22 mouse cellular contexts compared by ENCODE assay signal in the genomic region with DNA sequence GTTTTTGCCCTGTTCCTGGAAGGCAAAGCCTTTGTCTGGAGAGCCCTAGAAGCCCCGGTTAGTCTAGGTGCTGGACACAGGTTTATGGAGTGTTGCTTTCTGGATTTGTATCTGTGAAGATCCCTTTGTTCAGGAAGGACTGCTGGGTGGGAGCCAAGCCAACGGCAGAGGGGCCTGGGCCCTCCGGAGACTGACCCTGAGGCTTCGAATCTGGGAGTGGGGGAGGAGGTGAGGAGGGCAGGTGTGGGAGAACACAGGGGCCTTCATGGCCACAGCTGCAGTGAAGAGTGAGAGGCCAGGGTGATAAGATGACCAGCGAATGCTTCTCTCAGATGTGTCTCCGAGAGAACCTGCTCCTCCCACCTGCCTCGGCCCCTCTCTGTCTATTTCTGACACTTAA. TPM values are rescaled to one million over a fixed set of nuclear protein-coding genes. Genes with fewer than 3 reads are reported as not detected.
DNase-seq lines count a peak whose midpoint lies in the region; ATAC-seq lines count a peak whose summit lies in the region.
"Had no signal": no experiment of that assay in that cellular context is flagged by ENCODE, and none has a peak within 500 bp of the region (broad histone marks: within the 10 kb centered on the region; RNA-seq: fewer than 3 reads in every experiment).

No protein-coding gene starts in this region.

- peaks cover 51% of the 10 kb centered on the region for H3K27me3 ChIP-seq in embryonic facial prominence, embryonic 15.5 days
- H3K27me3 ChIP-seq in limb, embryonic 13.5 days: peaks cover 97% of the 10 kb centered on the region

- H3K27ac ChIP-seq in embryonic facial prominence, embryonic 15.5 days (replicated peaks): no peak overlapping the region
- H3K27ac ChIP-seq in limb, embryonic 13.5 days: no peak overlapping the region
- H3K27ac ChIP-seq: forebrain, embryonic 10.5 days; forebrain, embryonic 15.5 days; heart, adult 2 months; heart, embryonic 15.5 days; hindbrain, embryonic 10.5 days; hindbrain, embryonic 15.5 days had no signal

- peak overlapping the region; percentile 92 for H3K4me2 ChIP-seq in embryonic facial prominence, embryonic 15.5 days (replicated peaks)
- peak overlapping the region; percentile 89 for H3K4me2 ChIP-seq in limb, embryonic 13.5 days (replicated peaks)

- H3K9me3 ChIP-seq in embryonic facial prominence, embryonic 15.5 days (replicated peaks): no peaks in the 10 kb centered on the region
- H3K9me3 ChIP-seq in limb, embryonic 13.5 days: no peaks in the 10 kb centered on the region
- H3K9me3 ChIP-seq: forebrain, embryonic 10.5 days; forebrain, embryonic 15.5 days; heart, embryonic 15.5 days; hindbrain, embryonic 10.5 days; hindbrain, embryonic 15.5 days had no signal

- no peak for ATAC-seq in embryonic facial prominence, embryonic 15.5 days (ENCODE audit: insufficient number of reproducible peaks, low FRiP score, low TSS enrichment, low read depth)
- ATAC-seq in limb, embryonic 13.5 days (ENCODE audit: low FRiP score, low read depth): no peak
- ATAC-seq: activated CD4-positive, CD25-positive, alpha-beta regulatory T cell, adult 4 months; forebrain, embryonic 15.5 days; Patski had no signal

- 16% methylated on average over 7 of the region's 7 CpGs for WGBS in embryonic facial prominence, embryonic 15.5 days
- 17% methylated on average over 7 of the region's 7 CpGs for WGBS in limb, embryonic 13.5 days

- H3K4me3 ChIP-seq in embryonic facial prominence, embryonic 15.5 days (replicated peaks): peak overlapping the region; percentile 54
- H3K4me3 ChIP-seq in limb, embryonic 13.5 days: peak overlapping the region; percentile 24
- H3K4me3 ChIP-seq: erythroblast, embryonic 14.5 days; heart, adult 2 months had no signal

- no peak overlapping the region for H3K9ac ChIP-seq in embryonic facial prominence, embryonic 15.5 days
- no peak overlapping the region for H3K9ac ChIP-seq in limb, embryonic 13.5 days
- H3K9ac ChIP-seq: forebrain, embryonic 15.5 days; heart, embryonic 15.5 days; hindbrain, embryonic 15.5 days had no signal

- peak; percentile 72 for DNase-seq in testis, postnatal 10 days (ENCODE audit: low spot score)
- DNase-seq in testis, postnatal 14 days (ENCODE audit: low spot score): no peak
- DNase-seq in layer of hippocampus, adult 9-10 months (ENCODE audit: low spot score): no peak
- DNase-seq in lung, postnatal 14 days: no peak
- DNase-seq in urinary bladder, postnatal 36 days (ENCODE audit: low spot score in 2 of 2): no peak
- DNase-seq: adrenal gland, postnatal 14 days; cerebellum, adult 18-20 months; cerebellum, postnatal 10 days; gastrocnemius, postnatal 10 days; heart, adult 2 months had no signal

- H3K4me1 ChIP-seq in embryonic facial prominence, embryonic 15.5 days: peaks cover 47% of the 10 kb centered on the region
- H3K4me1 ChIP-seq in limb, embryonic 13.5 days: peaks cover 38% of the 10 kb centered on the region

- no peaks in the 10 kb centered on the region for H3K36me3 ChIP-seq in embryonic facial prominence, embryonic 15.5 days
- H3K36me3 ChIP-seq in limb, embryonic 13.5 days: no peaks in the 10 kb centered on the region
- H3K36me3 ChIP-seq: forebrain, embryonic 10.5 days; forebrain, embryonic 15.5 days; heart, embryonic 15.5 days; hindbrain, embryonic 10.5 days; hindbrain, embryonic 15.5 days had no signal

RNA-seq across cellular contexts. Expression of gene Wnt6, which starts 2.4 kb away (rescaled TPM):
- polyA plus RNA-seq in embryonic facial prominence, embryonic 15.5 days (2015; fragmentation: Nextera tagmentation; extraction: Ambion mirVana): 37.6 and 40.1 TPM in 2 replicates
- polyA plus RNA-seq in limb, embryonic 13.5 days (2015; fragmentation: Nextera tagmentation; extraction: Ambion mirVana): 39.7 and 51.8 TPM in 2 replicates
- polyA plus RNA-seq: activated CD4-positive, CD25-positive, alpha-beta regulatory T cell, adult 4 months; erythroblast, embryonic 14.5 days; Patski had no signal

RNA-seq across cellular contexts. Expression of gene Wnt10a, which starts 17.3 kb away (rescaled TPM):
- 13.3 and 16.3 TPM in 2 replicates for polyA plus RNA-seq in embryonic facial prominence, embryonic 15.5 days (2015; fragmentation: Nextera tagmentation; extraction: Ambion mirVana)
- polyA plus RNA-seq in limb, embryonic 13.5 days (2015; fragmentation: Nextera tagmentation; extraction: Ambion mirVana): 3.9 and 4.5 TPM in 2 replicates
- polyA plus RNA-seq: heart, adult 2 months; heart, embryonic 11.5 days; heart, embryonic 15.5 days; Patski had no signal

RNA-seq across cellular contexts. Expression of gene Prkag3, which starts 25.0 kb away (rescaled TPM):
- 5.7 and 7.5 TPM in 2 replicates for polyA plus RNA-seq in embryonic facial prominence, embryonic 15.5 days (2015; fragmentation: Nextera tagmentation; extraction: Ambion mirVana)
- 1.9 and 2.1 TPM in 2 replicates for polyA plus RNA-seq in limb, embryonic 13.5 days (2015; fragmentation: Nextera tagmentation; extraction: Ambion mirVana)
- polyA plus RNA-seq: activated CD4-positive, CD25-positive, alpha-beta regulatory T cell, adult 4 months; embryonic facial prominence, embryonic 11.5 days; erythroblast, embryonic 14.5 days; forebrain, embryonic 10.5 days; forebrain, embryonic 15.5 days; hindbrain, embryonic 10.5 days; hindbrain, embryonic 15.5 days; Patski had no signal
